Mouse (Mus musculus) CH12.LX (cell line): ENCODE data around the gene Cnfn. TPM values are rescaled to one million over a fixed set of nuclear protein-coding genes. Genes with fewer than 3 reads are reported as not detected.

Experiments
- DNase-seq: peaks from one replicate; pipeline ENCODE4 v3.0.0-alpha.2; 2013; ENCODE audit errors: extremely low read depth
- H3K27ac ChIP-seq: 2 replicates; pipeline ENCODE4 v1.5.1; 2012; ENCODE audit warnings: low read depth, mild to moderate bottlenecking, control low read depth, moderate library complexity; ENCODE audit not compliant: insufficient read depth
- H3K27me3 ChIP-seq: replicated peaks from 2 replicates; pipeline ENCODE3; 2012; ENCODE audit warnings: inconsistent platforms
- H3K36me3 ChIP-seq, 2 experiments: replicated peaks in 1 of 2; 2 replicates each; pipeline versions ENCODE3 to v1.6.1; 2012; ENCODE audit warnings: inconsistent platforms in 1 of 2, low read length in 1 of 2, mild to moderate bottlenecking in 1 of 2, mixed read lengths in 1 of 2, moderate library complexity in 1 of 2; ENCODE audit not compliant: control insufficient read depth in 1 of 2, insufficient read depth in 1 of 2
- H3K4me1 ChIP-seq, 2 experiments: 2 replicates each; pipeline ENCODE4 v1.6.1; 2012; ENCODE audit warnings: inconsistent platforms in 1 of 2, moderate library complexity in 1 of 2; ENCODE audit not compliant: insufficient read depth in 2 of 2, control insufficient read depth in 1 of 2
- H3K4me2 ChIP-seq: 2 replicates; pipeline ENCODE4 v1.6.1; 2012; ENCODE audit warnings: low read depth, mild to moderate bottlenecking, control low read depth; ENCODE audit not compliant: poor library complexity, insufficient read depth, severe bottlenecking
- H3K4me3 ChIP-seq, 3 experiments: fragments of 150-350 bp in 1 of 3; sonication (generic) in 1 of 3; replicated peaks in 1 of 3; 2 replicates each; pipeline versions ENCODE3 to v1.5.1; 2011 to 2012; ENCODE audit warnings: low read depth in 2 of 3, low read length in 2 of 3, mild to moderate bottlenecking in 2 of 3, moderate library complexity in 2 of 3, control low read depth in 1 of 3, improper control_type of control experiment in 1 of 3, inconsistent platforms in 1 of 3, mixed read lengths in 1 of 3; ENCODE audit not compliant: poor library complexity in 1 of 3
- H3K79me2 ChIP-seq: replicated peaks from 2 replicates; pipeline ENCODE4 v1.6.1; 2012; ENCODE audit warnings: mild to moderate bottlenecking, moderate library complexity; ENCODE audit not compliant: control insufficient read depth, poor library complexity, insufficient read depth, severe bottlenecking; ENCODE audit errors: extremely low read depth
- H3K9ac ChIP-seq: 2 replicates; pipeline ENCODE4 v1.6.1; 2012; ENCODE audit warnings: low read depth, mild to moderate bottlenecking, control low read depth, moderate library complexity; ENCODE audit not compliant: insufficient read depth
- H3K9me3 ChIP-seq: replicated peaks from 2 replicates; pipeline ENCODE3; 2012; ENCODE audit warnings: low read length, inconsistent platforms, mixed read lengths
- CTCF ChIP-seq, 2 experiments: IDR thresholded peaks in 1 of 2; conservative IDR thresholded peaks in 1 of 2; 2 replicates each; pipeline ENCODE4 v1.5.1; 2011 to 2012; ENCODE audit warnings: low read depth in 2 of 2, low read length in 2 of 2, improper control_type of control experiment in 1 of 2, inconsistent platforms in 1 of 2, mild to moderate bottlenecking in 1 of 2, moderate library complexity in 1 of 2
- E2F4 ChIP-seq: IDR thresholded peaks from 2 replicates; pipeline ENCODE4 v1.6.1; 2011; ENCODE audit warnings: low read depth, low read length, improper control_type of control experiment; ENCODE audit not compliant: insufficient replicate concordance
- ELF1 ChIP-seq: IDR thresholded peaks from 2 replicates; pipeline ENCODE4 v1.6.1; 2014; ENCODE audit warnings: low read depth, mild to moderate bottlenecking, inconsistent platforms, low read length, improper control_type of control experiment
- EP300 ChIP-seq: IDR thresholded peaks from 2 replicates; pipeline ENCODE4 v1.6.1; 2011; ENCODE audit warnings: low read length, improper control_type of control experiment
- GABPA ChIP-seq: IDR thresholded peaks from 2 replicates; pipeline ENCODE4 v1.6.1; 2012; ENCODE audit warnings: low read depth, low read length, improper control_type of control experiment, inconsistent platforms; ENCODE audit not compliant: insufficient replicate concordance
- KAT2A ChIP-seq: IDR thresholded peaks from 2 replicates; pipeline ENCODE4 v1.6.1; 2012; ENCODE audit warnings: low read length, improper control_type of control experiment, inconsistent platforms; ENCODE audit not compliant: insufficient replicate concordance
- MAX ChIP-seq: IDR thresholded peaks from 2 replicates; pipeline ENCODE4 v1.6.1; 2011; ENCODE audit warnings: low read length, improper control_type of control experiment
- MEF2A ChIP-seq: IDR thresholded peaks from 2 replicates; pipeline ENCODE4 v1.6.1; 2014; ENCODE audit warnings: low read depth, mild to moderate bottlenecking, inconsistent platforms, low read length, improper control_type of control experiment, borderline replicate concordance
- MYC ChIP-seq: IDR thresholded peaks from 2 replicates; pipeline ENCODE4 v1.6.1; 2011; ENCODE audit warnings: low read depth, mild to moderate bottlenecking, improper control_type of control experiment, low read length
- NELFE ChIP-seq: IDR thresholded peaks from 2 replicates; pipeline ENCODE4 v1.6.1; 2011; ENCODE audit warnings: low read depth, low read length, improper control_type of control experiment
- POLR2AphosphoS2 ChIP-seq: IDR thresholded peaks from 2 replicates; pipeline ENCODE4 v1.6.1; 2011; ENCODE audit warnings: low read depth, low read length, improper control_type of control experiment
- RAD21 ChIP-seq: IDR thresholded peaks from 2 replicates; pipeline ENCODE4 v1.6.1; 2011; ENCODE audit warnings: low read depth, mild to moderate bottlenecking, low read length, improper control_type of control experiment, moderate library complexity
- RCOR1 ChIP-seq: conservative IDR thresholded peaks from 2 replicates; pipeline ENCODE4 v1.6.1; 2012; ENCODE audit warnings: low read depth, mild to moderate bottlenecking, inconsistent platforms, low read length, improper control_type of control experiment
- SIN3A ChIP-seq: IDR thresholded peaks from 2 replicates; pipeline ENCODE4 v1.6.1; 2012; ENCODE audit warnings: low read length, improper control_type of control experiment, inconsistent platforms
- SMC3 ChIP-seq: IDR thresholded peaks from 2 replicates; pipeline ENCODE4 v1.6.1; 2011; ENCODE audit warnings: low read depth, low read length, improper control_type of control experiment
- TBP ChIP-seq: conservative IDR thresholded peaks from 2 replicates; pipeline ENCODE4 v1.6.1; 2011; ENCODE audit warnings: low read depth, low read length, improper control_type of control experiment
- TCF12 ChIP-seq: IDR thresholded peaks from 2 replicates; pipeline ENCODE4 v1.6.1; 2014; ENCODE audit warnings: low read depth, mild to moderate bottlenecking, inconsistent platforms, low read length, improper control_type of control experiment
- UBTF ChIP-seq: IDR thresholded peaks from 2 replicates; pipeline ENCODE4 v1.6.1; 2012; ENCODE audit warnings: low read depth, mild to moderate bottlenecking, inconsistent platforms, low read length, improper control_type of control experiment, moderate library complexity
- USF1 ChIP-seq: IDR thresholded peaks from 2 replicates; pipeline ENCODE4 v1.6.1; 2014; ENCODE audit warnings: low read depth, mild to moderate bottlenecking, inconsistent platforms, low read length, improper control_type of control experiment
- ZC3H11A ChIP-seq: IDR thresholded peaks from 2 replicates; pipeline ENCODE4 v1.6.1; 2012; ENCODE audit warnings: low read depth, mild to moderate bottlenecking, inconsistent platforms, low read length, improper control_type of control experiment
- ZMIZ1 ChIP-seq: IDR thresholded peaks from 2 replicates; pipeline ENCODE4 v1.6.1; 2012; ENCODE audit warnings: low read depth, mild to moderate bottlenecking, inconsistent platforms, low read length, improper control_type of control experiment
- ZNF384 ChIP-seq: IDR thresholded peaks from 2 replicates; pipeline ENCODE4 v1.6.1; 2012; ENCODE audit warnings: low read depth, low read length, improper control_type of control experiment, inconsistent platforms
- dilution Hi-C: fragments of 300-500 bp; cut with MboI; formaldehyde crosslinking; loops from 2 replicates; pipeline ENCODE4 v1.14.3; 2020; ENCODE audit warnings: low sequenced_read_pairs; ENCODE audit not compliant: extremely low pct_unique_long_range_greater_than_20kb, extremely low pct_ligation_motif_present
- in situ Hi-C: fragments of 300-500 bp; cut with MboI; formaldehyde crosslinking; loops from 3 replicates; pipeline ENCODE4 v1.14.3; 2019; ENCODE audit warnings: low sequenced_read_pairs, low pct_ligation_motif_present, low pct_unique_long_range_greater_than_20kb, mixed read lengths
- polyA plus RNA-seq: library from polyadenylated mRNA; unstranded; fragments of >175 nt; gene quantifications from 2 replicates; pipeline ENCODE4 v1.2.1, GENCODE M21; 2012; ENCODE audit warnings: low read depth; ENCODE audit not compliant: insufficient read length
- total RNA-seq, 2 experiments: library from RNA; depleted of rRNA; stranded (reverse); fragments of 300-350 nt in 1 of 2; fragments of >200 nt in 1 of 2; gene quantifications; 2 replicates each; pipeline ENCODE4 v1.2.3; 2012 to 2014

Cnfn gene
- total and polyA plus RNA-seq, 3 experiments = not detected

GRCm38 (mm10) chr7:25402671-25403101, 33.2 kb upstream of the Cnfn start:
- dilution Hi-C loops = no loop called here
- Histone ChIP-seq H3K27me3 (no peaks in the 10 kb centered on the region), H3K4me3 (no peak overlapping the region), H3K9ac (no peak overlapping the region), H3K4me2 (no peak overlapping the region)
- peak; percentile 52 for DNase-seq
- TF ChIP-seq CTCF (conservative IDR thresholded peaks at IDR 0.05 in 1 of 2, IDR thresholded peaks at IDR 0.05 in 1 of 2; ENCODE audit: low read depth in 2 of 2, low read length in 2 of 2) (peak; percentile 62 to 88), GABPA (no peak), SMC3 (peak; percentile 77), RAD21 (peak; percentile 83), MEF2A (no peak)
- TF ChIP-seq, all 38 proteins: peak for 3
- Histone ChIP-seq H3K36me3 (no peaks in the 10 kb centered on the region), H3K9me3 (no peaks in the 10 kb centered on the region), H3K4me1 (peaks cover 2 to 3% of the 10 kb centered on the region in 2 experiments; a peak in 3 of 4 replicates), H3K27ac (no peak overlapping the region), H3K79me2 (no peaks in the 10 kb centered on the region)
- in situ Hi-C loops = no loop called here

- TF ChIP-seq SMC3 (no peak), UBTF (no peak), RAD21 (no peak), MEF2A (no peak), ZNF384 (no peak), USF1 (no peak), KAT2A (no peak), ZMIZ1 (no peak), MAX (no peak), TBP (no peak), NELFE (no peak), SIN3A (no peak), E2F4 (no peak), MYC (no peak), TCF12 (no peak), ELF1 (no peak), ZC3H11A (no peak), POLR2AphosphoS2 (no peak), EP300 (no peak), RCOR1 (no peak)
- peaks cover 2 to 3% of the 10 kb centered on the region in 2 experiments; a peak in 3 of 4 replicates for H3K4me1 ChIP-seq
- H3K27ac ChIP-seq = no peak overlapping the region
- dilution Hi-C loops = no loop called here
- no peaks in the 10 kb centered on the region for H3K36me3 ChIP-seq
- no peak overlapping the region for H3K9ac ChIP-seq
- no peak overlapping the region for H3K4me2 ChIP-seq
- H3K4me3 ChIP-seq = no peak overlapping the region
- no peaks in the 10 kb centered on the region for H3K79me2 ChIP-seq
- DNase-seq = no peak
- no peaks in the 10 kb centered on the region for H3K27me3 ChIP-seq
- no peaks in the 10 kb centered on the region for H3K9me3 ChIP-seq
- in situ Hi-C loops = no loop called here
Measured at GRCm38 (mm10) chr7:25401986-25402385, 32.5 kb upstream of the Cnfn start.
